Mouse (Mus musculus): ENCODE data around the gene Cpne9.

Cpne9 gene

DNA sequence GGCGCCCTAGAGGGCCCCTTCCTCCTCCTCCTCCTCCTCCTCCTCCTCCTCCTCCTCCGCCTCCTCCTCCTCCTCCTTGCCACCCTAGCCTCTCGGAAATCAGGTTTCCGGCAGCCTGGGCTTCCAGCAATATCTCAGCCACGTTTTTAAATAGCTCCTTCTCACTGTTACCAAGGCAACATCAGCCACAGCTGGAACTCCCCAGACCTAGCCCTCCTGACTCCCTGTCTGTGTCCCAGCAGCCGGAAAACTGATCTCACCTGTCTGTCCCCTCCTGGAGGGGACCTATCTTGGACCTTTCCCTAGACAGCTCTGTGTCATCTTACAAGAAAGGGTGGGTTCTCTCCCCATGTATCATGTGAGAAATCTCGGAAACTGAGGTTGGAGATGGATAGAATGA is 60.2 kb downstream of the Cpne9 start:
- no peak for DNase-seq (ENCODE audit: low read depth)

DNA sequence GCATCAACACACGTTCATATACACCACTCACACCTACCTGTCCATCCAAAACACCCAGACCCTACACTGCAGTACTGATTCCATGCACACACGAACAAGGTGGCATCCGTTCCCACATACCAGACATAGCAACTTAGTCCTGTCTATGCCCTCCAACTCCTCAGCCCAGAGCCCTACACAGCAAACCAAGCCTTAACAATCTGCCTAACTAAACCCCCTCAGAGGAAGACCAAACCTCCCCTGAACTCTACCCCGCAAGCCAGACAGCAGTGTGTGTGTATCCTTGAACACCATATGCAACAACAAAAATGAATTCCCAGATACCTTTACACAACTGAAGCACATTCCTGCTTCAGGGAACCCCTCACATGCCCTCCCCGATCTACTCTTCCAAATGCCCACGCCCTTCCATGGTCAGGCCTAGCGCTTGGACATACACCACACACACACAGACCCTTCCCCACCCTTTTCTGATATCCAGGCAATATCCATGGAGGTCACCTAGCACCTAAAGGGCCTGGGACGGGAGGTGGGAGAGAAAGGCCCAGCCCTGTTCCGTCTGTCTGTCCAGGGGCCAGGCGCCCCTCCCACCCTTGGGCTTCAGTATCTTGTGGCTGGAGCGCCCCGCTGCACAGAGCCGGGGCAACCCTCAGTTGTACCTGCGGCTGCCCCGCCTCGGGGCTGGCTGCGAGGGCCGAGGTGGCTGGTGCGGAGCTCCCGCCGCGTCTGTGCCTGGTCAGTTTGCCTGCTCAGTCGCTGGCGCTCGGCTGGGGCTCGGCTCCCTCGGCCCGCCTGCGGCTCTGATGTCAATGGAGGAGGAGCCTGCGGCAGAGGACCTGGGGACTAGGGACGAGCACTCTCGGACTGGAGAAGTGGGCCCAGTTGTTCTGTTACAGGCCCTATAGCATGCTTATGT is 61.3 kb downstream of the Cpne9 start, which contains the start of gene Camk1:
Gene Camk1 (minus strand): TSS at position 808 of the 916 bp plus-strand sequence.
- DNase-seq (ENCODE audit: low read depth): peak; percentile 32

- DNase-seq (ENCODE audit: low read depth): no peak
Observed at GRCm38 (mm10) chr6:113344321-113344720, 62.2 kb downstream of the Cpne9 start.

GRCm38 (mm10) chr6:113346897-113347296 is 64.8 kb downstream of the Cpne9 start:
- DNase-seq (ENCODE audit: low read depth): no peak

- no peak for DNase-seq (ENCODE audit: low read depth)
Observed at GRCm38 (mm10) chr6:113350538-113350937, 68.4 kb downstream of the Cpne9 start.

DNA sequence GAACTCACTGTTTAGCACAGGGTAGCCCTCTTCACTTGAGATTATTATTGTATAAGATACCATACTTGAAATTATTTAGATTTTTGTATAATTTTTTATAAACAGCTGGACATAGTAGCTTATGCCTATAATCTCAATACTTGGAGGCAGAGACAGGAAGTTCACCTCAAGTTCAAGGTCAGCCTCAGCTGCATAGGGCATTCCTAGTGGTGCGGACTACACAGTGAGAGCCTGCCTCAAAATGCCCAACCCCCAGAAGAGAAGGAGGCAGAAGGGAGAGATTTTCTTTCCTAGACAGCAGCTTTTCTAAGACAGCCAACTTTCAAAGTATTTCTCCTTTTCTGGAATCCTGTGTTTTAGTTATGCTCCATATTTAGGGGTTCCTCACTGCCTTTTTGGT is 69.1 kb downstream of the Cpne9 start:
- DNase-seq (ENCODE audit: low read depth): no peak

GRCm38 (mm10) chr6:113351653-113352052 is 69.5 kb downstream of the Cpne9 start:
- no peak for DNase-seq (ENCODE audit: low read depth)

DNA sequence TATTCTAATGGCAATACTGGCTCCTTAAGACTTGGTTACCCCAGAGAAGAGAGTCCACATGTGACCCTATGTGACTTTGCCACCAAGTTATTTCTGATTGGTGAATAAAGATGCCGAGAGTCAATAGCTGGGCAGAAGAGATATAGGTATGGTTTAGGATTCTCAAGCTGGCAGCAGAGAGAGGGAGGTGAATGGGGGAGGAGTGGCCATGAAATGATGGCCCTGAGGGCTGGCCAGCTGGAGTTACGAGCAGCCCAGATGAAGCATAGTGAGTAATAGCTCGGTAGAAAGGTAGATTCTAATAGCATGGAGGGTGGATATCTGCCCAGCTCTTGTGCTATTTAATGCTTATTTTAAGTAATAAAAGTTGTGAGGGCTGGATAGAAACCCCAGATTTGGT is 70.7 kb downstream of the Cpne9 start:
- no peak for DNase-seq (ENCODE audit: low read depth)

DNA sequence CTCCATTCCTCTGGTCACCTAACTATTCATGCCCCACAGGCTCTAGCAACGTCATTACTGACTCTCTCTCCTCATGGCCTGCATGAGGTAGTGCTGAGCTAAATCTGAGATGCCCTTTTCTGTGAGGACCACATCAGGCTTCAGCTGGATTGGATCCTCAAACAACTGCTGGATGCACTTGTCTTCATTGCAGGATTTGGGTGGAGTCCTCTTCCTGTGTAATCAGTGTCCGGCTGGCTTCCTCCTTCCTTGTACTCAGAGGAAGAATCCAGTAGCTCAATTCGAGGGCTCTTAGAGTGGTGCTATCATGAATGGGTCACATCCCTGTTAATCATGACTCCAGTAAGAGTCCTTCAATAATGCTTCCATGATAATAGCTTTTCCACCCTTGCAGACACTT is 71.6 kb downstream of the Cpne9 start:
- DNase-seq (ENCODE audit: low read depth): no peak
